Mouse (Mus musculus) hindbrain, embryonic 10.5 days (tissue): ENCODE data around the gene Dld. TPM values are rescaled to one million over a fixed set of nuclear protein-coding genes. Genes with fewer than 3 reads are reported as not detected.

Experiments
- DNase-seq: peaks from one replicate; pipeline ENCODE4 v3.0.0-alpha.2; 2017; ENCODE audit warnings: low spot score
- H3K27ac ChIP-seq: fragments of 300-500 bp; sonication (generic); 2 replicates; pipeline ENCODE4 v1.5.1; 2016; ENCODE audit warnings: mild to moderate bottlenecking, moderate library complexity
- H3K27me3 ChIP-seq: fragments of 300-500 bp; sonication (generic); 2 replicates; pipeline ENCODE4 v1.6.1; 2016; ENCODE audit warnings: mild to moderate bottlenecking; ENCODE audit not compliant: poor library complexity, insufficient read depth, severe bottlenecking
- H3K36me3 ChIP-seq: fragments of 300-500 bp; sonication (generic); 2 replicates; pipeline ENCODE4 v1.6.1; 2016; ENCODE audit warnings: mild to moderate bottlenecking, moderate library complexity
- H3K4me1 ChIP-seq: fragments of 300-500 bp; sonication (generic); replicated peaks from 2 replicates; pipeline ENCODE4 v1.6.1; 2016; ENCODE audit warnings: mild to moderate bottlenecking
- H3K4me3 ChIP-seq: fragments of 300-500 bp; sonication (generic); 2 replicates; pipeline ENCODE4 v1.5.1; 2016; ENCODE audit warnings: mild to moderate bottlenecking, moderate library complexity
- H3K9me3 ChIP-seq: fragments of 300-500 bp; sonication (generic); 2 replicates; pipeline ENCODE4 v1.6.1; 2016; ENCODE audit warnings: mild to moderate bottlenecking, moderate library complexity
- WGBS: fragments of 180-500 bp; shearing (Covaris S2); methylation state at CpG from one replicate; pipeline ENCODE4 v1.1.7; 2016; 5-methylcytosine and 5-hydroxymethylcytosine counted together
- polyA plus RNA-seq: library from polyadenylated mRNA; unstranded; fragments of >200 nt; fragmentation: Nextera tagmentation; extraction: Ambion mirVana; gene quantifications from 2 replicates; pipeline ENCODE4 v1.2.1, GENCODE M21; 2016

Gene Dld
- polyA plus RNA-seq, 1 experiment from 2014 or later, result 115 TPM

GRCm38 (mm10) chr12:31283131-31283530, 68.1 kb downstream of the Dld start:
- WGBS, result 95% methylated on average over 4 of the region's 4 CpGs
- peaks cover 6% of the 10 kb centered on the region; the same call in 1 of the 2 replicates for H3K36me3 ChIP-seq
- DNase-seq, result no peak

GRCm38 (mm10) chr12:31282241-31282640, 69.0 kb downstream of the Dld start:
- no peak overlapping the region for H3K27ac ChIP-seq
- H3K4me3 ChIP-seq, result no peak overlapping the region
- DNase-seq, result no peak
- WGBS, result 91% methylated on average over 5 of the region's 5 CpGs
- peaks cover 7% of the 10 kb centered on the region; the same call in 1 of the 2 replicates for H3K36me3 ChIP-seq
- no peaks in the 10 kb centered on the region for H3K27me3 ChIP-seq
- H3K4me1 ChIP-seq, result no peaks in the 10 kb centered on the region
- H3K9me3 ChIP-seq, result no peaks in the 10 kb centered on the region

More at GRCm38 (mm10) chr12:31283131-31283530, 68.1 kb downstream of the Dld start:
- H3K27ac ChIP-seq, result no peak overlapping the region
- H3K9me3 ChIP-seq, result no peaks in the 10 kb centered on the region
- no peaks in the 10 kb centered on the region for H3K27me3 ChIP-seq
- no peaks in the 10 kb centered on the region for H3K4me1 ChIP-seq
- no peak overlapping the region for H3K4me3 ChIP-seq

Other genes with a start within 250 kb of the Dld start
- gene Gm6993, start 110.7 kb downstream of the Dld start, polyA plus RNA-seq, result not detected in 2 replicates
- gene Lamb1, start 86.2 kb downstream of the Dld start, polyA plus RNA-seq, result 21.8 and 23.7 TPM in 2 replicates
- gene Slc26a3, start 39.4 kb upstream of the Dld start, polyA plus RNA-seq, result 0.07 TPM in 1 of 2 replicates, not detected in the other
- 17.7 and 18.1 TPM in 2 replicates for gene Cbll1, start 148.2 kb upstream of the Dld start, polyA plus RNA-seq
- gene Slc26a4, start 208.5 kb upstream of the Dld start, polyA plus RNA-seq, result 0.09 TPM in 1 of 2 replicates, not detected in the other